Mouse (Mus musculus) E14TG2a.4 (cell line): ENCODE measurements around the gene Lnpep.

ENCODE experiments used
- CTCF ChIP-seq: conservative IDR thresholded peaks from 2 replicates; pipeline ENCODE4 v1.5.1; 2014; ENCODE audit warnings: low read length
- NANOG ChIP-seq: IDR thresholded peaks from 2 replicates; pipeline ENCODE4 v1.6.1; 2014; ENCODE audit warnings: borderline replicate concordance, low read length, mixed read lengths
- POU5F1 ChIP-seq: IDR thresholded peaks from 2 replicates; pipeline ENCODE4 v1.6.1; 2014; ENCODE audit warnings: low read length, borderline replicate concordance

GRCm38 (mm10) chr17:17583896-17584295 lies 41.0 kb downstream of the Lnpep start:
- TF ChIP-seq CTCF (peak; percentile 30), NANOG (no peak), POU5F1 (no peak)
